In the genomic region with DNA sequence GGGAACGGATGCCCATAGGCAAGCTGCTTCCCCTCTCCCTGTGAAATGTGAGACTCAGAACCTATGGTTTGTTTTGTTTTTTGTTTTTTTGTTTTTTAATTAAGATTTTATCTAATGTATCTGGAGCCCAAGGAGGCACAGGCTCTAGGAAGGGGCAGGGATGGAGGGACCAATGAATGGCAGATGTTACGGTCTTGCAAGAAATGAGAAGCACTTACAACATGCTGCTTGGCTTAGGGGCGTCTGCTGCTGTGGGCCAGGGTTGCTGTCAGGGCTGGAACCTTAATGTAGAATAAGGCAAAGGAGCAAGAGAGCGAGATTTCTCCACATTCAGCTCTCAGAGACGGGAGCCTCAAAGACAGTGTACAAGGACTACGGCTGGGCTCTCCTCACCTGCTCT, we compare ENCODE assay signal across 12 mouse cellular contexts. TPM values are rescaled to one million over a fixed set of nuclear protein-coding genes. Genes with fewer than 3 reads are reported as not detected.
DNase-seq lines count a peak whose midpoint lies in the region; ATAC-seq and TF ChIP-seq lines count a peak whose summit lies in the region.
"Had no signal": no experiment of that assay in that cellular context is flagged by ENCODE, and none has a peak within 500 bp of the region (broad histone marks: within the 10 kb centered on the region; RNA-seq: fewer than 3 reads in every experiment).

No protein-coding gene starts in this region.

- intact Hi-C loops in heart, postnatal 14 days (cut with DNase I), result no loop called here

- TF ChIP-seq CTCF in midbrain, postnatal 0 days (IDR thresholded peaks at IDR 0.05), result no peak

- peaks cover 45% of the 10 kb centered on the region for H3K4me1 ChIP-seq in heart, embryonic 13.5 days
- H3K4me1 ChIP-seq in midbrain, embryonic 14.5 days (ENCODE audit: control insufficient read depth, insufficient read depth, low read length), result peaks cover 32% of the 10 kb centered on the region
- H3K4me1 ChIP-seq in midbrain, postnatal 0 days (ENCODE audit: insufficient read depth, low read length), result peaks cover 18% of the 10 kb centered on the region
- peaks cover 45% of the 10 kb centered on the region for H3K4me1 ChIP-seq in hindbrain, embryonic 15.5 days (replicated peaks)

- H3K27me3 ChIP-seq in heart, embryonic 13.5 days (replicated peaks), result peaks cover 39% of the 10 kb centered on the region
- H3K27me3 ChIP-seq in midbrain, embryonic 14.5 days (ENCODE audit: control insufficient read depth, insufficient read depth, low read length), result no peaks in the 10 kb centered on the region
- H3K27me3 ChIP-seq in midbrain, postnatal 0 days (ENCODE audit: insufficient read depth, low read length), result no peaks in the 10 kb centered on the region
- H3K27me3 ChIP-seq in hindbrain, embryonic 15.5 days, result no peaks in the 10 kb centered on the region

- ATAC-seq in heart, embryonic 13.5 days (ENCODE audit: extremely low read depth, insufficient number of reproducible peaks, low FRiP score, low TSS enrichment), result no peak
- ATAC-seq in midbrain, embryonic 14.5 days (ENCODE audit: low FRiP score, low TSS enrichment), result no peak
- no peak for ATAC-seq in midbrain, postnatal 0 days (ENCODE audit: low FRiP score)
- ATAC-seq in hindbrain, embryonic 15.5 days (ENCODE audit: low FRiP score, low read depth), result no peak

- H3K9me3 ChIP-seq in heart, embryonic 13.5 days, result no peaks in the 10 kb centered on the region
- no peaks in the 10 kb centered on the region for H3K9me3 ChIP-seq in midbrain, embryonic 14.5 days (ENCODE audit: control insufficient read depth, low read length)
- no peaks in the 10 kb centered on the region for H3K9me3 ChIP-seq in midbrain, postnatal 0 days (ENCODE audit: low read length)
- H3K9me3 ChIP-seq in hindbrain, embryonic 15.5 days, result no peaks in the 10 kb centered on the region
- H3K9me3 ChIP-seq: stomach, embryonic 15.5 days had no signal

- WGBS in heart, embryonic 13.5 days, result 61% methylated on average over 6 of the region's 6 CpGs
- WGBS in midbrain, embryonic 14.5 days, result 74% methylated on average over 6 of the region's 6 CpGs
- WGBS in midbrain, postnatal 0 days, result 62% methylated on average over 6 of the region's 6 CpGs
- WGBS in hindbrain, embryonic 15.5 days, result 66% methylated on average over 6 of the region's 6 CpGs

- peak overlapping the region; percentile 41 for H3K9ac ChIP-seq in heart, embryonic 13.5 days
- no peak overlapping the region for H3K9ac ChIP-seq in midbrain, embryonic 14.5 days (replicated peaks; ENCODE audit: low read length)
- no peak overlapping the region; the same call in 1 of the 2 replicates for H3K9ac ChIP-seq in midbrain, postnatal 0 days (replicated peaks; ENCODE audit: low read length, poor library complexity, severe bottlenecking)
- H3K9ac ChIP-seq in hindbrain, embryonic 15.5 days, result no peak overlapping the region
- H3K9ac ChIP-seq: stomach, embryonic 15.5 days had no signal

- H3K36me3 ChIP-seq in heart, embryonic 13.5 days, result no peaks in the 10 kb centered on the region
- peaks cover 34% of the 10 kb centered on the region for H3K36me3 ChIP-seq in midbrain, embryonic 14.5 days (ENCODE audit: control insufficient read depth, insufficient read depth, low read length)
- H3K36me3 ChIP-seq in midbrain, postnatal 0 days (ENCODE audit: insufficient read depth, low read length), result peaks cover 37% of the 10 kb centered on the region
- peaks cover 32% of the 10 kb centered on the region for H3K36me3 ChIP-seq in hindbrain, embryonic 15.5 days
- H3K36me3 ChIP-seq: stomach, embryonic 15.5 days had no signal

- H3K27ac ChIP-seq in heart, embryonic 13.5 days (replicated peaks), result peak overlapping the region; percentile 48
- peak overlapping the region; percentile 37; the same call in 1 of the 2 replicates for H3K27ac ChIP-seq in midbrain, embryonic 14.5 days (replicated peaks; ENCODE audit: low read depth, low read length)
- H3K27ac ChIP-seq in midbrain, postnatal 0 days (ENCODE audit: low read depth, low read length), result no peak overlapping the region
- peak overlapping the region; percentile 53 for H3K27ac ChIP-seq in hindbrain, embryonic 15.5 days (replicated peaks)

- H3K4me3 ChIP-seq in heart, embryonic 13.5 days, result no peak overlapping the region
- H3K4me3 ChIP-seq in midbrain, embryonic 14.5 days (replicated peaks; ENCODE audit: low read depth, low read length), result no peak overlapping the region
- H3K4me3 ChIP-seq in midbrain, postnatal 0 days (ENCODE audit: low read depth, low read length), result no peak overlapping the region
- H3K4me3 ChIP-seq in hindbrain, embryonic 15.5 days, result no peak overlapping the region
- H3K4me3 ChIP-seq: stomach, embryonic 15.5 days had no signal

- no peak for DNase-seq in heart, postnatal 14 days
- no peak for DNase-seq in midbrain, embryonic 14.5 days
- DNase-seq in midbrain, postnatal 0 days (ENCODE audit: low spot score), result no peak
- no peak for DNase-seq in gastrocnemius, postnatal 25 days
- no peak for DNase-seq in right cerebral cortex, postnatal 36 days (ENCODE audit: low spot score in 2 of 2)
- DNase-seq in thymus, postnatal 4 days, result no peak
- DNase-seq: B cell, adult 2 months had no signal

- H3K4me2 ChIP-seq in heart, embryonic 13.5 days, result no peak overlapping the region
- no peak overlapping the region for H3K4me2 ChIP-seq in midbrain, embryonic 14.5 days (ENCODE audit: low read length)
- H3K4me2 ChIP-seq in midbrain, postnatal 0 days (ENCODE audit: low read depth, low read length, poor library complexity, severe bottlenecking), result no peak overlapping the region
- no peak overlapping the region for H3K4me2 ChIP-seq in hindbrain, embryonic 15.5 days
- H3K4me2 ChIP-seq: liver, embryonic 11.5 days; stomach, embryonic 15.5 days had no signal

RNA-seq across cellular contexts. Expression of a gene that starts 4.6 kb away (rescaled TPM):
- polyA plus RNA-seq in heart, embryonic 13.5 days (2015; fragmentation: Nextera tagmentation; extraction: Ambion mirVana), result 1.2 TPM in 2 replicates
- 1 to 10 TPM; 1.3 to 1.5 TPM for total RNA-seq in heart, postnatal 14 days (2021)
- 30.4 and 32.9 TPM in 2 replicates for polyA plus RNA-seq in midbrain, embryonic 14.5 days (2014; fragmentation: Nextera tagmentation; extraction: Ambion mirVana)
- 41.4 and 44.2 TPM in 2 replicates for total RNA-seq in midbrain, postnatal 0 days (2014; rRNA removed)
- polyA plus RNA-seq in midbrain, postnatal 0 days (2015; fragmentation: Nextera tagmentation; extraction: Ambion mirVana), result 37.5 and 39.5 TPM in 2 replicates
- 38.7 and 42.4 TPM in 2 replicates for polyA plus RNA-seq in hindbrain, embryonic 15.5 days (2015; fragmentation: Nextera tagmentation; extraction: Ambion mirVana)
- under 1 TPM; 0.26 to 0.38 TPM for total RNA-seq in gastrocnemius, postnatal 25 days (2021)
- total RNA-seq: megakaryocyte progenitor cell, adult 5-6 weeks had no signal

RNA-seq across cellular contexts. Expression of a gene that starts 5.8 kb away (rescaled TPM):
- polyA plus RNA-seq in heart, embryonic 13.5 days (2015; fragmentation: Nextera tagmentation; extraction: Ambion mirVana), result 0.52 and 0.76 TPM in 2 replicates
- total RNA-seq in heart, postnatal 14 days (2021), result not detected
- polyA plus RNA-seq in midbrain, embryonic 14.5 days (2014; fragmentation: Nextera tagmentation; extraction: Ambion mirVana), result 2.3 and 2.6 TPM in 2 replicates
- 1.4 and 5.4 TPM in 2 replicates for total RNA-seq in midbrain, postnatal 0 days (2014; rRNA removed)
- polyA plus RNA-seq in midbrain, postnatal 0 days (2015; fragmentation: Nextera tagmentation; extraction: Ambion mirVana), result 1.0 and 2.0 TPM in 2 replicates
- polyA plus RNA-seq in hindbrain, embryonic 15.5 days (2015; fragmentation: Nextera tagmentation; extraction: Ambion mirVana), result 1.2 and 1.3 TPM in 2 replicates
- under 1 TPM in 1 of 2 experiments, not detected in 1; 0.64 TPM for total RNA-seq in gastrocnemius, postnatal 25 days (2021)
- total RNA-seq: megakaryocyte progenitor cell, adult 5-6 weeks had no signal

RNA-seq across cellular contexts. Expression of a gene that starts 33.6 kb away (rescaled TPM):
- 7.1 TPM in 2 replicates for polyA plus RNA-seq in heart, embryonic 13.5 days (2015; fragmentation: Nextera tagmentation; extraction: Ambion mirVana)
- 10 to 100 TPM in 1 of 2 experiments, 1 to 10 TPM in 1; 8.3 to 10.7 TPM for total RNA-seq in heart, postnatal 14 days (2021)
- 0.97 and 1.9 TPM in 2 replicates for polyA plus RNA-seq in midbrain, embryonic 14.5 days (2014; fragmentation: Nextera tagmentation; extraction: Ambion mirVana)
- total RNA-seq in midbrain, postnatal 0 days (2014; rRNA removed), result 5.8 and 9.1 TPM in 2 replicates
- 1.3 and 2.4 TPM in 2 replicates for polyA plus RNA-seq in midbrain, postnatal 0 days (2015; fragmentation: Nextera tagmentation; extraction: Ambion mirVana)
- 2.8 and 4.5 TPM in 2 replicates for polyA plus RNA-seq in hindbrain, embryonic 15.5 days (2015; fragmentation: Nextera tagmentation; extraction: Ambion mirVana)
- 1 to 10 TPM; 4.9 to 5.3 TPM for total RNA-seq in gastrocnemius, postnatal 25 days (2021)

RNA-seq across cellular contexts. Expression of a gene that starts 37.8 kb away (rescaled TPM):
- 22.4 and 25.4 TPM in 2 replicates for polyA plus RNA-seq in heart, embryonic 13.5 days (2015; fragmentation: Nextera tagmentation; extraction: Ambion mirVana)
- total RNA-seq in heart, postnatal 14 days (2021), result 10 to 100 TPM; 43.8 to 45.5 TPM
- 22.4 and 31.5 TPM in 2 replicates for polyA plus RNA-seq in midbrain, embryonic 14.5 days (2014; fragmentation: Nextera tagmentation; extraction: Ambion mirVana)
- 41.2 and 48.0 TPM in 2 replicates for total RNA-seq in midbrain, postnatal 0 days (2014; rRNA removed)
- polyA plus RNA-seq in midbrain, postnatal 0 days (2015; fragmentation: Nextera tagmentation; extraction: Ambion mirVana), result 12.6 and 14.4 TPM in 2 replicates
- polyA plus RNA-seq in hindbrain, embryonic 15.5 days (2015; fragmentation: Nextera tagmentation; extraction: Ambion mirVana), result 20.2 and 20.3 TPM in 2 replicates
- total RNA-seq in gastrocnemius, postnatal 25 days (2021), result 10 to 100 TPM; 50.4 to 52.1 TPM

RNA-seq across cellular contexts. Expression of a gene that starts 38.2 kb away (rescaled TPM):
- polyA plus RNA-seq in heart, embryonic 13.5 days (2015; fragmentation: Nextera tagmentation; extraction: Ambion mirVana), result 96.6 and 101 TPM in 2 replicates
- 10 to 100 TPM; 56.0 to 68.3 TPM for total RNA-seq in heart, postnatal 14 days (2021)
- polyA plus RNA-seq in midbrain, embryonic 14.5 days (2014; fragmentation: Nextera tagmentation; extraction: Ambion mirVana), result 126 and 140 TPM in 2 replicates
- total RNA-seq in midbrain, postnatal 0 days (2014; rRNA removed), result 17.2 and 20.4 TPM in 2 replicates
- polyA plus RNA-seq in midbrain, postnatal 0 days (2015; fragmentation: Nextera tagmentation; extraction: Ambion mirVana), result 137 and 143 TPM in 2 replicates
- polyA plus RNA-seq in hindbrain, embryonic 15.5 days (2015; fragmentation: Nextera tagmentation; extraction: Ambion mirVana), result 127 and 132 TPM in 2 replicates
- 10 to 100 TPM; 67.4 to 70.3 TPM for total RNA-seq in gastrocnemius, postnatal 25 days (2021)

Comparison
In these comparisons a context has a peak if more than half of its experiments do, and no peak if none do; other contexts are left out.
1. RNA of a gene that starts 4.6 kb away (polyA plus RNA-seq): 38.7 to 42.4 TPM in hindbrain, embryonic 15.5 days, 37.5 to 39.5 TPM in midbrain, postnatal 0 days and 30.4 to 32.9 TPM in midbrain, embryonic 14.5 days; 1.2 TPM in heart, embryonic 13.5 days; every median in the first group is over 10 times any median in the second.